Mouse (Mus musculus): ENCODE measurements around the gene Paqr7. TPM values are rescaled to one million over a fixed set of nuclear protein-coding genes. Genes with fewer than 3 reads are reported as not detected.
A peak's percentile ranks its signal among the peaks of the same experiment; 100 is the strongest.
"Not testable (repeated sequence)": the region's sequence is repeated elsewhere in the genome, so short reads cannot be mapped to it uniquely, and the experiment has no call there.

Gene Paqr7
- polyA plus RNA-seq, 1 experiment from 2014 or later: 2.0 TPM

- ATAC-seq (ENCODE audit: low read depth); H3K9me3 ChIP-seq (ENCODE audit: control insufficient read depth, low read length); H3K36me3 ChIP-seq (ENCODE audit: control insufficient read depth, insufficient read depth, low read length); DNase-seq (ENCODE audit: low spot score); H3K9ac ChIP-seq (ENCODE audit: low read depth, low read length); H3K4me2 ChIP-seq (ENCODE audit: low read depth, low read length); H3K27me3 ChIP-seq (replicated peaks; ENCODE audit: control insufficient read depth, insufficient read depth, low read length); H3K27ac ChIP-seq (replicated peaks; ENCODE audit: low read depth, low read length); H3K4me3 ChIP-seq (ENCODE audit: low read depth, low read length): not testable (repeated sequence)
- peaks cover 15% of the 10 kb centered on the region for H3K4me1 ChIP-seq (ENCODE audit: control insufficient read depth, insufficient read depth, low read length)
- WGBS: 90% methylated on average over 6 of the region's 6 CpGs
Observed at GRCm38 (mm10) chr4:134498983-134499382, 2.5 kb downstream of the Paqr7 start.

- Histone ChIP-seq H3K4me1 (ENCODE audit: control insufficient read depth, insufficient read depth, low read length) (peaks cover 8% of the 10 kb centered on the region), H3K4me2 (ENCODE audit: low read depth, low read length) (no peak overlapping the region), H3K9me3 (ENCODE audit: control insufficient read depth, low read length) (no peaks in the 10 kb centered on the region), H3K27me3 (replicated peaks; ENCODE audit: control insufficient read depth, insufficient read depth, low read length) (no peaks in the 10 kb centered on the region), H3K9ac (ENCODE audit: low read depth, low read length) (no peak overlapping the region), H3K36me3 (ENCODE audit: control insufficient read depth, insufficient read depth, low read length) (no peaks in the 10 kb centered on the region), H3K27ac (replicated peaks; ENCODE audit: low read depth, low read length) (no peak overlapping the region), H3K4me3 (ENCODE audit: low read depth, low read length) (no peak overlapping the region)
- 94% methylated on average over 6 of the region's 6 CpGs for WGBS
- DNase-seq (ENCODE audit: low spot score) (no peak), ATAC-seq (ENCODE audit: low read depth) (no peak)
Observed at GRCm38 (mm10) chr4:134501095-134501494, 4.6 kb downstream of the Paqr7 start.

DNA sequence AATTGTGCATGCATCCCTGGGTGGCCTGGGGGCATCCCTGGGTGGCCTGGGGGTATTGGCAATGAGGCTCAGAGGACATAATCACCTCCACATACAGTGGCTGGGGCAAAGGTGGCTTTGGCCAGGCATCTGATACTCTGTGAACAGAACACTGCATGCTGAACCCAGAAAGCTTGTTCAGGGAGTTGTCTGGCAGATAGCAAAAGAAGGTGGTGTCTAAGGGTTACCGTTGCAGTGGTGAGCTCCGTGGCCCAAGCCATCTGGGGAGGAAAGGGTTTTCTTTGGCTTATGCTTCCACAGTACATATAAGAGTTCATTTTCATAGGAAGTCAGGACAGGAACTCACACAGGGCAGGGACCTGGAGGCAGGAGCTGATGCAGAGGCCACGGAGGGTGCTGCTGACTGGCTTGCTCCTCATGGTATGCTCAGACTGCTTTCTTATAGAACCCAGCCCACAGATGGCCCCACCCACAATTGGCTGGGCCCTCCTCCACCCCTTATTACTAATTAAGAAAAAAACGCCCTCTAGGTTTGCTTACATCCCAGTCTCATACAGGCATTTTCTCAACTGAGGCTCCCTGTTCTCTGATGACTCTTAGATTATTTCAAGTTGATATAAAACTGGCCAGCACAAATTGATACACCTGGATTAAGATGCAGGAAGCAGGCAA lies 7.3 kb downstream of the Paqr7 start:
- Histone ChIP-seq H3K4me2 (ENCODE audit: low read depth, low read length) (no peak overlapping the region), H3K27ac (replicated peaks; ENCODE audit: low read depth, low read length) (no peak overlapping the region), H3K4me1 (ENCODE audit: control insufficient read depth, insufficient read depth, low read length) (no peaks in the 10 kb centered on the region), H3K36me3 (ENCODE audit: control insufficient read depth, insufficient read depth, low read length) (no peaks in the 10 kb centered on the region), H3K27me3 (replicated peaks; ENCODE audit: control insufficient read depth, insufficient read depth, low read length) (no peaks in the 10 kb centered on the region), H3K4me3 (ENCODE audit: low read depth, low read length) (no peak overlapping the region), H3K9ac (ENCODE audit: low read depth, low read length) (no peak overlapping the region), H3K9me3 (ENCODE audit: control insufficient read depth, low read length) (no peaks in the 10 kb centered on the region)
- no peak for ATAC-seq (ENCODE audit: low read depth)
- no peak for DNase-seq (ENCODE audit: low spot score)
- 83% methylated on average over 4 of the region's 4 CpGs for WGBS

DNA sequence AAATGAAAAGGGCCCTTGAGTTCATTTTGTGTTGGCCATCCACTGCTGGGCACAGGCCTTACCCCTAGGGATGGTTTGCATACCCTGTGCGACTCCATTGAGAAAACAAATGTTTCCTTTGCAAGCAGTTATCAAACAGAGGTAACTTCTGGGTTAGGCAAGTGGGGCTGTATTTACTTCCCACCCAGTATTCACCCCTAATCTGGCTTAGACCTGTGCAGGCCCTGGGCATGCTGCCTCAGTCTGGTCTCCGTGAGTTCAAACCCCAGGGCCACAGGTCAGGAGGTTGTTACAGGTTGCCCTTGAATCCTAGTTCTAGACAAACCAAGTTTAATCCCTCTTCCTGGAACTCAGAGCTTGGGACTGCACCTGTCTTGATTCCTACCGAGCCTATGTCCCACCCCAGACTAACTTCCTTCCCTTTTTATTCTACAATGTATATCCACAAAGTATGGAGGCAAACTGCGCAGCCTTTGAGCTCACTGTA lies 8.8 kb downstream of the Paqr7 start:
- Histone ChIP-seq H3K27me3 (replicated peaks; ENCODE audit: control insufficient read depth, insufficient read depth, low read length) (no peaks in the 10 kb centered on the region), H3K27ac (replicated peaks; ENCODE audit: low read depth, low read length) (no peak overlapping the region), H3K9ac (ENCODE audit: low read depth, low read length) (no peak overlapping the region), H3K4me3 (ENCODE audit: low read depth, low read length) (no peak overlapping the region), H3K4me2 (ENCODE audit: low read depth, low read length) (no peak overlapping the region), H3K9me3 (ENCODE audit: control insufficient read depth, low read length) (no peaks in the 10 kb centered on the region), H3K36me3 (ENCODE audit: control insufficient read depth, insufficient read depth, low read length) (no peaks in the 10 kb centered on the region), H3K4me1 (ENCODE audit: control insufficient read depth, insufficient read depth, low read length) (no peaks in the 10 kb centered on the region; the same call in 1 of the 2 replicates)
- no peak for DNase-seq (ENCODE audit: low spot score)
- ATAC-seq (ENCODE audit: low read depth): no peak
- 86% methylated on average over 4 of the region's 4 CpGs for WGBS

DNA sequence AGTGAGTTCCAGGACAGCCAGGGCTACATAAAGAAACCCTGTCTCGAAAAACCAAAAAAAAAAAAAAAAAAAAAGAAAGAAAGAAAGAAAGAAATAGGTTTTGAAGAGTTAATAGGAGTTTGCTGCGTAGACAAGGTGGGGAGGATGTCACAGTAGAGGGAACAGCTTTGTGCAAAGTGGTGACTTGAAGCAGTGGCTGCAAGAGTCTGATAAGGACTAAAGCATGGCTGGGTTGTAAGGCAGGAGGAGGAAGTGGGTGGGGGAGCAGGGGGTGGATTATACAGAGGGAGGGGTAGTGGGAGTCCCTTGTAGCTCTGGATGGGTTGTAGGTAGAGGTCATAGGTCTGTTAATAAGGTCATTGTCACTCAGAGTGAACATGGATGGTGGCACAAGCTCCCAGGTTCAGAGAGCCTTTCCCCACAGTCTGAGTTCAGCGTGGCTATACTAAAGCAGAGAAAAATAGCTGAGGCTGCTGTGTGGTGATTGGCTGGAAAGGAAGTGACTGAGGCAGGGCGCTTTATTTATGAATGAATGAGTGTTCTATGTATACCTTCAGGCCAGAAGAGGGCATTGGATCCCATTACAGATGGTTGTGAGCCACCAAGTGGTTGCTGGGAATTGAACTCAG lies 9.6 kb downstream of the Paqr7 start:
- no peak for ATAC-seq (ENCODE audit: low read depth)
- Histone ChIP-seq H3K4me3 (ENCODE audit: low read depth, low read length) (no peak overlapping the region), H3K27me3 (replicated peaks; ENCODE audit: control insufficient read depth, insufficient read depth, low read length) (no peaks in the 10 kb centered on the region), H3K27ac (replicated peaks; ENCODE audit: low read depth, low read length) (no peak overlapping the region), H3K36me3 (ENCODE audit: control insufficient read depth, insufficient read depth, low read length) (no peaks in the 10 kb centered on the region), H3K9ac (ENCODE audit: low read depth, low read length) (no peak overlapping the region), H3K4me2 (ENCODE audit: low read depth, low read length) (no peak overlapping the region), H3K4me1 (ENCODE audit: control insufficient read depth, insufficient read depth, low read length) (peaks cover under 1% of the 10 kb centered on the region; the same call in 1 of the 2 replicates), H3K9me3 (ENCODE audit: control insufficient read depth, low read length) (no peaks in the 10 kb centered on the region)
- no peak for DNase-seq (ENCODE audit: low spot score)
- 72% methylated on average over 3 of the region's 4 CpGs for WGBS

- no peak overlapping the region for H3K4me2 ChIP-seq (ENCODE audit: low read depth, low read length)
- H3K36me3 ChIP-seq (ENCODE audit: control insufficient read depth, insufficient read depth, low read length): no peaks in the 10 kb centered on the region
- H3K27me3 ChIP-seq (replicated peaks; ENCODE audit: control insufficient read depth, insufficient read depth, low read length): no peaks in the 10 kb centered on the region
- no peak overlapping the region for H3K9ac ChIP-seq (ENCODE audit: low read depth, low read length)
- ATAC-seq (ENCODE audit: low read depth): no peak
- H3K27ac ChIP-seq (replicated peaks; ENCODE audit: low read depth, low read length): no peak overlapping the region
- H3K4me3 ChIP-seq (ENCODE audit: low read depth, low read length): no peak overlapping the region
- no peaks in the 10 kb centered on the region for H3K9me3 ChIP-seq (ENCODE audit: control insufficient read depth, low read length)
- no peak for DNase-seq (ENCODE audit: low spot score)
- H3K4me1 ChIP-seq (ENCODE audit: control insufficient read depth, insufficient read depth, low read length): peaks cover 3% of the 10 kb centered on the region; the same call in 1 of the 2 replicates
- WGBS: 88% methylated on average over 19 of the region's 19 CpGs
Observed at GRCm38 (mm10) chr4:134506713-134507112, 10.2 kb downstream of the Paqr7 start.

DNA sequence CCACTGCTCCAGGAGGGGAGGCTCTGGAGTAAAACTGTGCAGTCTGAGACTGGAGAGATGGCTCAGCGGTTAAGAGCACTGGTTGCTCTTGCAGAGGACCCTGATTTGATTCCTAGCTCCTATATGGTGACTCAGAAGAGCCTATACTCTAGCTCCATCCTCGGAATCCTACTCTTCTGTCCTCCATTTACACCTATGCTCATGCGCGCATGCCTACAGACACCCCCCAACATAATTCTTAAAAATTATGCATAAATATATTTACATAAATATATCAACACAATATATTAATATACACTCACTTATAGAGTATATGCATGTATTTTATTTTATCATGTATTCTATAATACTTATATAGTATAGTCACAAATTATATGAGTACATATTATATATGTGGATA lies 13.9 kb downstream of the Paqr7 start:
- Histone ChIP-seq H3K4me3 (ENCODE audit: low read depth, low read length) (peak overlapping the region; percentile 65), H3K36me3 (ENCODE audit: control insufficient read depth, insufficient read depth, low read length) (no peaks in the 10 kb centered on the region), H3K4me2 (ENCODE audit: low read depth, low read length) (peak overlapping the region; percentile 85), H3K27me3 (replicated peaks; ENCODE audit: control insufficient read depth, insufficient read depth, low read length) (no peaks in the 10 kb centered on the region), H3K4me1 (ENCODE audit: control insufficient read depth, insufficient read depth, low read length) (peaks cover 3% of the 10 kb centered on the region; the same call in 1 of the 2 replicates), H3K9ac (ENCODE audit: low read depth, low read length) (no peak overlapping the region; the same call in 1 of the 2 replicates), H3K9me3 (ENCODE audit: control insufficient read depth, low read length) (no peaks in the 10 kb centered on the region), H3K27ac (replicated peaks; ENCODE audit: low read depth, low read length) (no peak overlapping the region)
- DNase-seq (ENCODE audit: low spot score) (no peak), ATAC-seq (ENCODE audit: low read depth) (no peak; the same call in 1 of the 2 replicates)
- WGBS: 75% methylated on average over 4 of the region's 4 CpGs

- Histone ChIP-seq H3K27me3 (replicated peaks; ENCODE audit: control insufficient read depth, insufficient read depth, low read length) (no peaks in the 10 kb centered on the region), H3K9me3 (ENCODE audit: control insufficient read depth, low read length) (no peaks in the 10 kb centered on the region), H3K27ac (replicated peaks; ENCODE audit: low read depth, low read length) (peak within 1 kb of the TSS; percentile 21; the same call in 1 of the 2 replicates), H3K4me3 (ENCODE audit: low read depth, low read length) (peak within 1 kb of the TSS; percentile 65), H3K4me2 (ENCODE audit: low read depth, low read length) (peak within 1 kb of the TSS; percentile 85), H3K36me3 (ENCODE audit: control insufficient read depth, insufficient read depth, low read length) (no peaks in the 10 kb centered on the region), H3K9ac (ENCODE audit: low read depth, low read length) (peak within 1 kb of the TSS; percentile 70), H3K4me1 (ENCODE audit: control insufficient read depth, insufficient read depth, low read length) (peaks cover 3% of the 10 kb centered on the region; the same call in 1 of the 2 replicates)
- WGBS: under 1% methylated on average over 41 of the region's 42 CpGs
- ATAC-seq (ENCODE audit: low read depth) (peak; percentile 95), DNase-seq (ENCODE audit: low spot score) (peak; percentile 97)
Observed at GRCm38 (mm10) chr4:134510845-134511411, 14.4 kb downstream of the Paqr7 start, which contains the start of gene Aunip. Gene Aunip, plus strand, starts transcription at chr4:134510999.
